Mouse (Mus musculus) urinary bladder, postnatal 10 days (tissue): ENCODE data around the gene Snrpb.

Experiments
- DNase-seq: peaks from one replicate; pipeline ENCODE4 v3.0.0; 2022; ENCODE audit warnings: low spot score

Gene Snrpb

GRCm38 (mm10) chr2:130178706-130179506 is at the start of gene Snrpb:
Gene Snrpb (minus strand): TSS chr2:130179403.
- peak; percentile 61 for DNase-seq

GRCm38 (mm10) chr2:130211581-130211980 is 32.4 kb upstream of the Snrpb start:
- DNase-seq = no peak

GRCm38 (mm10) chr2:130209636-130210035 is 30.4 kb upstream of the Snrpb start:
- DNase-seq = no peak

GRCm38 (mm10) chr2:130207996-130208395 is 28.8 kb upstream of the Snrpb start:
- DNase-seq = no peak

GRCm38 (mm10) chr2:130207376-130207775 is 28.2 kb upstream of the Snrpb start:
- DNase-seq = no peak

GRCm38 (mm10) chr2:130200961-130201360 is 21.8 kb upstream of the Snrpb start:
- no peak for DNase-seq

- no peak for DNase-seq
These were observed 15.7 kb upstream of the Snrpb start, which contains the start of gene Tmc2 for GRCm38 (mm10) chr2:130194894-130195293. Gene Tmc2 (plus strand): TSS chr2:130195194.

- DNase-seq = no peak
These were observed 9.2 kb upstream of the Snrpb start for GRCm38 (mm10) chr2:130188391-130188790.

- no peak for DNase-seq
These were observed 360 bp upstream of the Snrpb start for GRCm38 (mm10) chr2:130179507-130180019.

GRCm38 (mm10) chr2:130178381-130178705 is 860 bp downstream of the Snrpb start:
- no peak for DNase-seq

GRCm38 (mm10) chr2:130176820-130177219 is 2.4 kb downstream of the Snrpb start:
- no peak for DNase-seq

- no peak for DNase-seq
These were observed 7.5 kb downstream of the Snrpb start for GRCm38 (mm10) chr2:130171674-130172073.

- DNase-seq = no peak
These were observed 11.3 kb downstream of the Snrpb start for GRCm38 (mm10) chr2:130167861-130168260.

- DNase-seq = no peak
These were observed 12.6 kb downstream of the Snrpb start for GRCm38 (mm10) chr2:130166311-130167214.

GRCm38 (mm10) chr2:130162701-130163100 is 16.5 kb downstream of the Snrpb start:
- no peak for DNase-seq

- no peak for DNase-seq
These were observed 21.1 kb downstream of the Snrpb start for GRCm38 (mm10) chr2:130158088-130158437.

GRCm38 (mm10) chr2:130157231-130158087 is 21.7 kb downstream of the Snrpb start:
- no peak for DNase-seq

- DNase-seq = no peak
These were observed 23.4 kb downstream of the Snrpb start for GRCm38 (mm10) chr2:130155851-130156250.

GRCm38 (mm10) chr2:130155171-130155570 is 24.0 kb downstream of the Snrpb start:
- no peak for DNase-seq

GRCm38 (mm10) chr2:130146089-130146668 is 33.0 kb downstream of the Snrpb start:
- DNase-seq = no peak

- no peak for DNase-seq
These were observed 34.4 kb downstream of the Snrpb start for GRCm38 (mm10) chr2:130144703-130145324.
